Mouse (Mus musculus): ENCODE data around the gene Pcsk2.

The Pcsk2 gene

DNA sequence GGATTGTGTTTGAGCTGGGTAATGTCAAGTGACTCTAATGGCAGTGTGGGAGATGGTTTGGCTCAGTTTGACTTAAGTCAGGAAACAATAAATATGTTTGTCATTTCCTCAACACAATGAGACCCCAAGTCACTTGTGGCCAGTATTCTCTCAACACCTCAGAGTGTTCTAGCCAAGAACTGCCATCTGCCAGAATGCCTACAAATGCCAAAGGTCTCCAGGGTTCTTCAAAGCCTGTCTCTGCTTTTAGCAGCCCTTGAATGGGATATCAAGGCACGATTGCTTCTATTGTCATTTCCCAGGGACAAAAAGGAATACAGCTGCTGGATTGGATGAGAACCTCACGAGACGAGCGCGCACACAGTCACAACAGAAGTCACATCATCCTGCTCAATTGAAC, 100.0 kb downstream of the Pcsk2 start:
- no peak for DNase-seq

DNA sequence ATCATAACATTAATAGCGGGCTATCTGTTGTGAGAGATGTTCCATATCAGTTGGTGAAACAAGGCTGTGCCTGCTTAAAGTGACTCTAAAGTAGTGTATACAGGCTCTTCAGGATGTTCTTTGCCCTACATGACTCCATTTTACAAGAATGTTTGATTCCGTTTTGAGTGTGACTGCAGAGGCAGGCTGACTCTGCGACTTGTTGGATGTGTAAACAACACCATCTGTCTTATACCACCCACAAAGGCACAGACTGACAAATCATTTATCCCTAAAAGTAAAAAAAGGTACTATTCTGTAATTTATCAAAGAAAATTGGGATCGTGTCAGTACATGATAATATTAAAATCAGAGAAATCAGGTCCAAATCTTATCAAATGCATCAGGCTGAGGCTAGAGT, 108.7 kb downstream of the Pcsk2 start:
- no peak for DNase-seq

DNA sequence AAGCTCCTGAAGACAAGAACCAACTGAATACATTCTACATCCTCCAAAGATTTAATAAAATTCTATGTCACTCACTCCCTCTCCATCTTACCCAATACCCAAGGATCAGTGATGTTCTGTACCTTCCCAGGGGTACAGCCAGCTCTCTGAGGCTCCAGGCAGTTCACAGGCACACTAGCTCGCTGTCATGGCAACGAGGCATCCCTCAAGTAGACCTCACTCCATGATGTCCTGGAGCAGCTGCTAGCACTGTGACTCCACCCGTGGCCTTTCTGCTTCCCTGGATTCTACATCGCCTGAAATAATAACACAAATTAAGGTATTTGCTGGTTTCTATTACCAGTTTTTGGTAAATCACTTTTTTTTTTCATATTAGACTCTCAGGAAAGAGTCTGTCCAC, 111.0 kb downstream of the Pcsk2 start:
- DNase-seq = no peak

DNA sequence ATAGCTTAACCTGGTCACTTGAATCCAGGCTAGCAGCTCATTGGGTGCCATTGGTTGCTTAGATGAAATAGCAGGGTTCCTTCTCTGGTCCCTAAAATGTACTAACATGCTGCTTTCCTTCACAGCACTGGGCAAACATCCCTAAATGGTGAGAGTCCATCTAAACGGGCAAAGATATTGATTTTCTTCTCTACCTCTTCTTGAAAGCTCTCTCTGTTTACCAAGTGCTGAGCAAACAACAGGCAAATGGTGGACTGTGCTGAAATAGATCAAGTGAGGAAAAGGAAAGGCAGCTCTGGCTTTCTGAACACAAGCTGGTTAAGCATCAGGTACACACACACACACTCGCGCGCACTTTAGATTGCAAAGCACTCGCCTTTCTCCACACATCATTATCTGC, 120.8 kb downstream of the Pcsk2 start:
- DNase-seq = no peak

DNA sequence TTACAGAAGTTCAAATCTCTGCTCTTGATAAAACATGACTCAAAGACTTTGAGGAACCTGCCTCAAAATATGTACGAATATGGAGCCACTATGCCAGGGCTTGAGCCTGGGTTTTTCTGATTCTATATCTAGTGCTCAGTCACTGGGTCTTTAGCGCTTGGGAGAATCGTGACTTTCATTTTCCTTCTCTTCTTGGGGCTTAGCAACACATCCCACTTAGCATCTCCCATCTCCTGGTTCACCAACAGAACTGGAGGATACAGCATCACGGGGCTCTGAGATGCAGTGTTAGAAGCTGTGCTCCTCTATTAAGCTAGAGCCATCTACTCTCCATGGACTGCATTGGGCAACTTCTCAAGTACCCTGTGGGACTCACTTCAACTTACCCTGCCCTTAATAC, 131.9 kb downstream of the Pcsk2 start:
- no peak for DNase-seq

DNA sequence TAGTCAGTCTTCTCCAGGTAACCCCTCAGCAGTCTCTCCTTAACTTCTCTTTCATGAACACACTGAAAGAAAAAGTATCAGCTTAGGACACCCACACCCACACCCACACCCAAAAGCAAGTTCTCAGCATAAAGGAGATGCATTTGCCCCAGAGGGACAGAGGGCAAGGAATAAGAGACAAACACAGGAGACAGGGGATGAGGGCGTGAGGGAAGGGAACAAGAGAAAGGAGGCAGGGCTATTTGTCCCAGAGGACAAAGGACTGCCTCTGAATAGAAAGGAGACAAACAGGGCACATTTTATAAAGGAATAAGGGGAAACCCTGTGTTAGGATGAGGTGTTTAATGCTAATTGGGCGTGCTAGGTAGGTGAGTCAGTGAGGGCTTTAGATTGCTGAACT, 133.6 kb downstream of the Pcsk2 start:
- no peak for DNase-seq

DNA sequence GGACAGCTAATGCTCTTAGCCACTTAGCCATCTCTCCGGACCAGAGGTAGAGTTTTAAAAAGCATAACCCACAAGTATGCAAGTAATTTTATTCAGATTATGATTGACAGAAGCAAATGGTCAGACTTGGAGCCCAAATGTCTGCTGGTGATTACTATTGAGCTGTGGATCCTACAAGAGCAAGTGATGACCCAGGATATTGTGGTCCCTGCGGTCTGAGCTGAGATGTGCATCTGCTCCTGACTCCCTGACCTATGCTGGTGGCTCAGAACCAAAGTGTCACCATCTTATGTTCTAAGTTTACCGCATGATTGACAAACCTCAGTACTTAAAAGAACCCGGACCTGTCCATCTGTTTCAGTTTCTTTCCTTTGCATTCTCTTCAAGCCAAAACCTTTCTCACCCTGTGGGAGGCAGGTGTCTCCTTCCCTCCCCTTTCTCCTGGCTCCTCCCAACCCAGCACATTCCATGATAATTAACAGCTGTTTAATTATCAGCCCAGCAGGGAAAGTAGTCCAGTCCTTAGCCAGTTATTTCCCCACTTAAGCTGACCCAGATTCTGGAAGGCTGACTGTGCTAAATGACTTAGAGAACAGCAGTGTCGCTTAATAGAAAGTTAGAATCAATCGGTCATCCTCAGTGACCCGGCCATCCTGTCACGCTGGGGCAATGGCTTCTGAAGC, 136.1 kb downstream of the Pcsk2 start:
- DNase-seq = no peak

DNA sequence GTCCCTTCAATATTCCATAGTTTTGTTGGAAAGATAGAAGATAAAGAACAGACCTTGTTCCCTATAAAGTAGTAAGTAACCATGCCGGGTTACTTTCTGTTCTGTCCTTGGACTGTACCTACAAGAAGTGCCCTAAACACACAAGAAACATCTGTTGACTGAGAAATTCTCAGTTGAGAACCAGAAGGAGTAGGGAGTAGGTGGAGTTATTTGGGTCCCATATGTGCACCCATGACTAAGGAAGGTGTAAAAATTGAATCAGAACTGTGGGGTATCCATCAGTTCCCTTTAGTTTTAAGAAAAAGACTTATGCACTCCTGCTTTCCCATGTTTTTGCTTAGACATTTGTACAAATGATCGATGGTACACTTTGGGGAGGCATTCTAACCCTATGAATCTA, 137.6 kb downstream of the Pcsk2 start:
- DNase-seq = no peak

DNA sequence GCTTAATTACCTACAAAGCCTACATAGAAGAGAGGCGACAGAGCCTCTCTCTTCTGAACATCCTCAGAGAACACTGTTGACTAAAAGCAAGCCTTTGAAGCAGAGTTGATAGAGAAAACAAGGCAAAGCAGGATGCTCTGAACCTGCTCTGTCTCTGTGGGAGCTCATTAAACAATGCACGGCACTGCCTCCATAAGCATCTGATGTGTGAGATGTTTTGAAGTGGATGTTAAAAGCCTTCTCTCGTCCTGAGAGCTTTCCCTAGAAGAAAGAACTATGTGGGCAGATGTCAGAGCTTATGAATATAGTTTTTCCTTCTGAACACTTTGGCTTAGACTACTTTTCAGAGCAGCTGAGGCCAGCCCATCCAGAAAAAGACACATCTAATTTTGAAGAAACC, 145.3 kb downstream of the Pcsk2 start:
- no peak for DNase-seq

DNA sequence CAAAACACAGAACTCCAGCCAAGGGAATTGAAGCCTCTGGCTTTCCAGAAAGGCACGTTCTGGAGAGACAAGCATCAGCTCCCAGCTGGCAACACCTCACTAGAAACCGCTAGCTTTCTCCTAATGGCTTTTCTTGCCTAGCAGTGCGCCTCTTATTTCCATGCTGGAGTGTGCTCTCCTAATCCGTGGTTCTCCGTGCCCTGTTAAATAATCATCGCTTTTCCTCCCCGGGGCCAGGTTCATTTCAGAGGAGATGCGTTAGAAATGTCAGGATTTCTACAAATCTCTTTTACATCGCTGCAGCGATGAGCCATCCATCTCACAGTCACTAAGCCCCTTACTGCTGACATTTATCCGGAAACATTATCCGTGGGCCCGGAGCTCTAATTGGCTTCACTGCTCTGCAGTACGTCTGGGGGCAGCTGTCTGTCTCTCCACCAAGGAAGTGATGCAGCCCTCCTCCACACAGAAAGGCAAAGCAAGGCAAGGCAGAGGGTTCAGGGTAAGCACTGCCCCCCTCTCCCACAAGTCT, 150.1 kb downstream of the Pcsk2 start:
- DNase-seq = no peak

DNA sequence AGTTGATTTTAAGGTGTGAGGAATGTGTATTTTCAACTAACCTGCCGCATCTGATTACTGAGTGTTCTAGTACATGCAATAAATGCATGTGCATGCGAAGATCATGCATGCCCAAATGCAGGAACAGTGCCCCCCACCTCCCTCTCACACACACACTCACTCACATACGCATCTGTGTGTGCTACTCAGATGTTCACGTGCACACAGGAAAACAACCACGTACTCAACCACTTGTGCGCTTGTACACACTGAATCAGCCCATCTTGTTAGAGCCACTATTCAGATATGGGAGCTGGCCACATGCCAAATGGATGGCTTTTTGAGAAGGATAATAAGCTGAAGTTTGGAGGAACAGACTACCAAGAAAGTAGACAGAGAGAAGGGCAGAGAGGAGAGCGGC, 150.7 kb downstream of the Pcsk2 start:
- no peak for DNase-seq

DNA sequence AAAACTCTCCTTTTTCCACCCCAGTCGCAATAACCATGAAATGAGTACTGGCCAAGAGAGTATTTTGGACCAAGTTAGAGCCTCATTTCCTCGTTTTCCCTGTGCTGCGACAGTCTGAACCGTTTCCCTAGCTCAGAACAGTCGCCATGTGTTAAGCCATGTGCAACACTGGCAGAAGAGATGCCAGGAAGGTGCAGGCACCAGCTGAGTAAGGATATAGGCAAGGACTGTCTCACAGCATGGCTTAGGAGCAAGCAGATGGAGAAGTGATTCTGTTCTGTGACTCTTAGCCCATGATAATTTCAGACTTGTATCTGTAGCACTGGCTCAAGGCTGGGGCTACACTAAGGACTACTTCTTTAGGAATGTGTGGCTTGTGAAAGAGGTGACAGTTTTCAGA, 155.2 kb downstream of the Pcsk2 start:
- no peak for DNase-seq

DNA sequence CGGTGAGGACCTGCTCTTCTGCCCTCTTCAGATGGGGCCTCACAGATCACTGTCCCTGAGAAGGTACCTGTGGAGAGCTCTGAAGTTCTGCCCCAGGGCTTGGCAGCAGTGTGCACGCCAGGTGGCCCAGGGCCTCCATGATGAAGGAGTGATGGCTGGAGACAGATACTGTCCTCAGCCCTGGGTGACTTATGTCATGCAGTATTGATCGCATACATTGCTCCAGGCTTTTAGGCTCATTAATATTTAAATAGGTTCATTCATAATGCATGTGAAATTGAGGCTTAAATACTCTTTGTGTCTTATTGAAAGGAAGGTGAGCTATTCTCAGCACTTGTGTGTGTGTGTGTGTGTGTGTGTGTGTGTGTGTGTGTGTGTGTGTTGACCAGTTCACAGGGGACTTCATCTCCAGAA, 157.0 kb downstream of the Pcsk2 start:
- no peak for DNase-seq

DNA sequence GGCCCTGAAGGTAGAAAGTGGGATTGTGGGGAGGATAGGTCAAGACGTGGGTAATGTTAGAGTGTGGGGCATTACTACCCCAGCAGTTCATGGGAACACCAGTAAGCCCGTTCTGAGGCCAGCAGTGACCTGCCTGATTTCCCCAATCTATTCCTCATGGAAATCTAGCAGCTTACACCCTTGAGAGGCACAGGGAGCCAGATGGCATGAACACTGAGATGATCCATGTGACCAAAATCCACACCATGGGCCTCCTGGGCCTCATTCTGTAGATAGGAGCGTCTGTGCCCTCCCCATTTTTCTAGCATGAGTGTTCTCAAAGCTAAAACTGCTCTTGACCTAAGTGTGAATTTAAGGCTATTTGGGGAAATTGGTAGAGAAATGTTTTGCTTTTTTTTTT, 162.2 kb downstream of the Pcsk2 start:
- DNase-seq = no peak

DNA sequence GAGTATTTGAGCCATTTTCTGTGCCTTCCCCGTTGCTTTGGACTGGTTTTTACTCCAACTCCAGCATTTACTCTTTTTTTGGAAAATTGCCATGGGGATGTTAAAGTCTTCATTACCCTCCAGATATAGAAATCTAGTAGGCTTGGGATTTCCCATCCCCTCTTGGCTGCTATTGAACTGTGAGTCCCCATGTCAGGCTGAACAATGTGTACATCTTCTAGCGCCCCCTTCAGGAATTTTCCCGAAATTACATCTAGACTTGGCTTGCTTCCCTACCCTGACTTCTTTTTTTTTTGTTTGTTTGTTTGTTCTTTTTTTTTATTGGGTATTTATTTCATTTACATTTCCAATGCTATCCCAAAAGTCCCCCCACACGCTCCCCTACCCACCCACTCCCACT, 163.3 kb downstream of the Pcsk2 start:
- no peak for DNase-seq

DNA sequence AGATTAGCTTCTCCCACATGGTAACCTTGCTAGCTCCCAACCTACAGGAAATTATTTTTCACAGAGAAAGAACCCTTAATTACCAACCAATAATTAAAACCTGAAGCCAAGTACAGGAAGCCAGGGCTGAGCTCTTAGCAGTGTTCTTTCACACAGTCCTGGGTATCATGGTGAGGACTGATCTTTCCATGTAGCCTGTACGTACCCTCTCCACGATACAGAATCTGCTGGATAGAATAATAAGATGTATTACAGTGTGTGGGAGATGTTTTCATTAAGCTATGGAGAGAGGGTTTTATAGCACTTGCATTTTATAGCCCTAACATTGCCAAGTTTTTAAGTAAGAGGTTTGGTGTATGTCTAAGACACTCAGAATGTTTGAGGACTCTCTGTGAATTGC, 164.0 kb downstream of the Pcsk2 start:
- DNase-seq = no peak

DNA sequence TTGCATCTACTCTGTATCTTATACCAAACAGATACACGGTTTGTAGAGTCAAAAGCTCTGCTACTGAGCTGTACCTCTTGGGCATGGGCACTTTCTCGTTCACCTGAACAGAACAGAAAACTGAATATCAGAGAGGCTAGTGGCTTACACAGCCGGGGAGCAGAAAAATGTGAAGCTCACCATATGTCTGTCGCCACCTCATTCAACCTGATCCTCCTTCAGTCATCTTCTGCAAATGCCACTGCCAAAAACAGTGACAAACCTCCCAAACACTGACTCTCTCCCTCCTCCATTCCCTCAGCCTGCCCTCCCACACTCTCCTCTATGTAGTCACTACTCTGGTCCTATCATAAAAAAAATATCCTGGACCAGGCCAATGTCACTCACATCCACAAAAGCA, 165.9 kb downstream of the Pcsk2 start:
- no peak for DNase-seq

DNA sequence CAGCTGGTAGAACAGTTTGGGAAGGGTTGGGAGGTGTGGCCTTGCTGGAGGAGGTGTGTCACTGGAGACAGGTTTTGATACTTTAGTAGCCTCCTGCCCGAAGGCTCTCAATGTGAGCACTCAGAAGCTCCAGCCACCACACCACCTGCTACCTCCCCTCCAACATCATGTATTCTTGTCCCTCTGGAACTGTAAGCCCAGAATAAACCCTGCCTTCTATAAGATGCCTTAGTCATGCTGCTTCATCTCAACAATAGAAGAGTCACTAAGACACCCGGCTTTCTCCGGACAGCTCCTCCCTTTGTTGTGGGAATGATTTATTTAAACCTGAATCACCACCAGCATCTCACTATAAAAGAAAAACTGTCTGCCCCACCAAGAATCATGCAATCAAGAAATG, 166.9 kb downstream of the Pcsk2 start:
- DNase-seq = no peak

DNA sequence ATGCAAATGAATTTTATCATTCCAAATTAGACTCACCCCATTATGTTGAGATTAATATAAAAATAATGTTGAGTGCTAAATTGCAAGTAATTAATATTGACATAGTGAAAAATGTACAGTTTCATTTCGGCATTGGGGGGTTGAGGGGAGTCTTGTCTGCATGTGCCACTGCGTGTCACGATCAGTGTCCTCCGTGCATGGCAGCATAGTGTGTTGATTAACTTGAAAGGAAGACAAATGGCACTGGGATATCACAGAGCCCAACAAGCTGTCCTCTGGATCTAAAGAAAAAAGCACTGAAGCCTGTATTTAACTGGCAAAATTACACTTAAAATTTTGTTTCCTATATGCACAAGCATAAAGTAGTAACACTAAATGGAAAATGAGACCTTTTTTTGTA, 167.9 kb downstream of the Pcsk2 start:
- no peak for DNase-seq

DNA sequence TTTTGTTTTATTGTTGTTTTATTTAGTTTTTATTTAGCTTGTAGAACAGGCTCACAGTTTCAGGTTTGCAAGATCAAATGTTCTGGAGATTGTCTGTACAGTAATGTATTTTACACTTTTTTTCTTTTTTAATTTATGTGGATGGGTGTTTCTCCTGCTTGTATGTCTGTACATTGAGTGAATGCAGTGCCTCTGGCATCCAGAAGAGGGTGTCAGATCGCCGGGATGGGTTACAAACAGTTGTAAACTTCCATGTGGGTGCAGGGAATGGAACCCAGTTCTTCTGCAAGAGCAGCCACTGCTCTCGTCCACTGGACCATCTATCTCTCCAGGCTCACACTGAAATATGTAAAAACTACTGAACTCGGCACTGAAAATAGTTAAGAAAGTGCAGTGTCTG, 169.2 kb downstream of the Pcsk2 start:
- DNase-seq = no peak

DNA sequence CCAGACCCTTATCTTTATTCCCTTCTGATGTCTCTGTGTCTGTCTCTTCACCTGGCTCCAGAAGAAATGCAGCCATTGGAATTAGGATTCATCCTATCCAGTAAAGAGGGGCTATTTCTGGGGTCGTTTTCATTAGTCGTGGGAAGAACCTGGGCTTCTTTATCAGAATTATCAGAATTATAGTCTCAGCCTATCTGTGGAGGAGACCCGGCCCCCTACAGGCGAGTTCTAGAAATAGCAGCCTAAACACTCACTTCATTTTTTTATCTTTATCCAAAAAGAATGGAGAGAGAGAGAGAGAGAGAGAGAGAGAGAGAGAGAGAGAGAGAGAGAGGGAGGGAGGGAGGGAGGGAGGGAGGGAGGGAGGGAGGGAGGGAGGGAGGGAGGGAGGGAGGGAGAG, 177.3 kb downstream of the Pcsk2 start:
- DNase-seq = peak; percentile 16

DNA sequence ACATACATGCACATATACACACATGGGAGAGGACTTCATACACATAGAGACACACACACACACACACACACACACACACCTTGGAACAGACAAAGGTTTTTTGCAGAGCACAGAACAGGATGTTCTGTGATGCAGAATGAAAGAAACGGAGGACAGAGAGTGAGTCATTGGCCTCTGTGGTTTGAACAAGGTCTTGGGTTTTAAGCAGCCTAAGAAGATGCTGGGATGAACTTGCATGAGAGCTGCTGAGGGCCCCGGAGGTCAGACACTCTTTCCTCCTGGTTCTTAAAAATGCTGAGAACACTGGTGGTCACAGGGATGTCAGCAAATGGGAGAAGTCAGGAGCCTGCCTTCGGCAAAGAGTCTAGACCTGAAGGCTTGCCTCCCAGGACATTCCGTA, 178.1 kb downstream of the Pcsk2 start:
- DNase-seq = no peak

DNA sequence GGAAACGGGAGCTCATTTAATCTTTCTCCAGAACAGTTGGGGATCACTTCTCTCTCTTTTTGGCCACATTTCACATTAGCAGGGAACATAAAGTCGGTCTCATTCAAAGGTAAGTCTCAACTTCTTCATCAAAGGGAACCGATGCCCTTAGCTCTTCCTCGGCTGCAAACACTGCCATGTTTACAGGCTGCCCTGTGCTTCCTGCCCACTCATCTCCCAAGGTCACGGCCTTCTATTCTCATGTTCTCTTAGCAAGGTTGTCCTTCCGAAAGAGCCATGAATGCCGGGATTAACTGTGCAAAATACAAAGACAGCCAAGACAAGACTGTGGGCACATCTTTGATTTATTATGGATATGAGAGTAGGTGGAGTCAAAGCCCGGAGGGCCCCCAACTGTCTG, 178.8 kb downstream of the Pcsk2 start:
- DNase-seq = no peak

DNA sequence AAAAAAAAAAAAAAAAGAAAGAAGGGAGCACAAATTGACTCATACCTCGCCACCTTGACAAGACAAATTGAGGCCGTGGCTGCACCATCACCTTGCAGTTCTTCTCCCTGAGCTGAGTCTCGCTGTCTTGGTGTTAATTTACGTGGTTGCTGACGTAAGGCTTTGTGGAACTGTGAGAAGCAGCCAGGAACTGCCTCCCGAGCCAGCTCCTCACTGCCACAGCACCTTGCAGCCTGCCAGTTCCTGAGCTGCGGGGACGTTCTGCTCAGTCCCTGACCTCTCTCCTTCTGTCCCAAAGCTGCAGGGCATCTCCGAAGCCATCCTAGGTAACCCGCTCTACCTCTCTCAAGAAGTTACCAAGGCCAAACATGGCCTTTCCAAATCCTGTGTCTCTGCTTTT, 186.5 kb downstream of the Pcsk2 start:
- no peak for DNase-seq

DNA sequence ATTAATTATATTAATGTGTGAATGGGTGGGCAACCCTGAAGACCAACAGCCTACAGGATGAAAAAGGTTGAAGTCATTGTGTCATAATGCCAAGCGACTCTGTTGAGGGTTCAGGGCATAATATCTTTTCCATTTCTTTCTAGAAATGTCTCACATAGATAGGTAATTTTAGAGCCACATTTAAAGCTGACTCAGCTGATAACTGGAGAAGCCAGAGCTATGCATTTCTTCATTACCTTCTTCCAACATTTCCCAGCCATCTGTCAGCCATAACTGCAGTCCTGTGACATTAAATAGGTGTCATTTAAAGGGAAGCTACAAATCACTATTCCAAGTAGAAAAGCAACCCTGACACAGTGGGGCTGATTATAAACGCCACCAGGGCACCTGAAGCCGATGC, 189.5 kb downstream of the Pcsk2 start:
- DNase-seq = no peak

Data from thymus, postnatal 4 days (tissue).